Mouse (Mus musculus): Measurements from ENCODE around the gene Grpr. TPM values are rescaled to one million over a fixed set of nuclear protein-coding genes. Genes with fewer than 3 reads are reported as not detected.
A peak's percentile ranks its signal among the peaks of the same experiment; 100 is the strongest.

Gene Grpr
- 1 to 10 TPM; 1.7 to 1.8 TPM for total RNA-seq (2021)

DNA sequence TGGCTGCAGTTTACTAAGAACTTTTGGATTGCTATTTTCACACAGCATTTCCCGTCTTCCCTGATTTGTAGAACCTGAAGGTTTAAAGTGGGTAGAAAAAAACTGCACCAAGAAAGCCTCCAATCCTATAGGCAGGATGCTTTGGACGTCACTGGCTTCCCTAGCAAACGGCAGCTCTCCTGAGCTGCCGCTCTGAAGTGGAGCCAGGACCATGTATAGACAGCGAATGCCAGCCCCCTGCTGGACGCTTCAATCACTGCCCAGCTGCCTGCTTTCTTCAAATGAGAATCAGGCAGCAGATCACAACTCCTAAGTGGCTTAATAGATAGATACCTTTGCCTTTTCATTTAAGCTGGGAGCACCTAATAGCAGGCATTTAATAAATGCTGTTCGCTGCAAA, at the start of gene Grpr:
Grpr (minus strand) TSS at position 12 of the 400 bp plus-strand sequence.
- intact Hi-C loops (cut with DNase I), result no loop called here
- DNase-seq (ENCODE audit: low spot score in 2 of 2), result peak; percentile 35 to 66

DNA sequence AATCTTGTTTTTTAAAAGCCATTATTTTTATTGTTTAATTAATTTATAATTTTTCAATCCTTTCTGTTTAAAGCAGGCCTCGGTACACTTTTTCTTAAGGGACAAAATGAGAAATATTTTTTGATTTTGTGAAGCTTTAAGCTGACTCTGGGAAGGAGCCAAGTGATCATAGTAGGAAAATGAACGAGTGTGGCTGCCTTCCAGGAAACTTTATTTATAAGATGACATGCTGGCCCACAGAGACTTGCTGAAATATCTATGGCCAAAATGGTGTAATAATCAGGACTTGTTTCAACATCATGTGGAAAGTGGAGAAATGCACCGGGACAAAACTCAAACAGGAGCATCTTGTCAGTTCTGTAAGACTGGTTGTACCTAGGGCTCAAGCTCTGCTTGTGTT, 11.0 kb upstream of the Grpr start:
- DNase-seq (ENCODE audit: low spot score in 2 of 2), result no peak
- intact Hi-C loops (cut with DNase I), result no loop called here

GRCm38 (mm10) chrX:163547042-163547441, 2.4 kb downstream of the Grpr start:
- DNase-seq (ENCODE audit: low spot score in 2 of 2), result no peak
- intact Hi-C loops (cut with DNase I), result no loop called here

DNA sequence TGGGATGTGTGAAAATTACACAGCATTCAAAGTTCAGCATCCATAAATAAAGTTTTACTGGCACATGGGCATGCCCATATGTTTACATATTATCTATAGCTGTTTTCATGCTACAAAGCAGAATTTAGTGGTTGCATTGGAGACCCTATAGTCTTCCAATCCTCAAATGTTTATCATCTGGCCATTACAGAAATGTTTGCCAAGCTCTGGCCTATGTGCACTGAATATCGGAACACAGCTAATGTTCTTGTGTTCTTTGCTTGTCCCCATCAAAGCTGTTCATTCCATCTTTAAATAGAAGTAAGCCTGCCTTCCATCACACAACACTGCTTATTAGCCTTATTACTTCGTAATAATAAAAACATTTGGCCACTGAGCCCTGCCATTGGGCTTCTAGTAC, 16.6 kb downstream of the Grpr start:
- intact Hi-C loops (cut with DNase I), result no loop called here
- no peak for DNase-seq (ENCODE audit: low spot score in 2 of 2)

DNA sequence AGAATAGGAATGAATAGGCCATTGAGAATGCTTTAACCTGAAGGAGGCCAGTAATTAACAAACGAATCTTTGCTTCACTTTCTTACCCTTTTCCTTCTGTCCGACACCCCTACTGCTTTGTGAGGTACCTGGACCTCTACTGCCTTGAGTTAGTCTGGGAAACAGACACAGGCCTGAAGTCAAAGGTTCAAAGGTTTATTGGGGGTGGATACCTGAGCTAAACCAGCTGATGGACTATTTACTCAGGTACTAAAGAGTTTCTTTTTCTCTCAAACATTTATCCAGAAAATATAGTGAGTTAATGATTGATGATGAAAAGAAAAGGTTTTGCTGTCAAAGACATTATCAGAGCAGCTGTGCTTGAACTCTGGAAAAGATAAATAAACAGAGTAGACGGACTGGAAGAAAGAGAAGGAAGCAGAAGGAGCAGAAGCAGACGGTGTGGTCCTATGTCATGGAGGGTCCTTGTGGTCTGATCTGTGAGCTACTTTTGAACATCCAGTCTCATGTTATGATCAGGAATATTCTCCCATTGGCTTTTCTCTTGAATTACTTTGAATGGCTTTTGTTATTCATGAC, 30.4 kb downstream of the Grpr start:
- DNase-seq (ENCODE audit: low spot score in 2 of 2), result no peak
- intact Hi-C loops (cut with DNase I), result no loop called here

- intact Hi-C loops (cut with DNase I), result no loop called here
- no peak for DNase-seq (ENCODE audit: low spot score in 2 of 2)
Observed at GRCm38 (mm10) chrX:163511766-163512165, 37.7 kb downstream of the Grpr start.

GRCm38 (mm10) chrX:163502088-163502487, 47.4 kb downstream of the Grpr start:
- intact Hi-C loops (cut with DNase I), result no loop called here

More at GRCm38 (mm10) chrX:163502088-163502487, 47.4 kb downstream of the Grpr start:
- no peak for DNase-seq (ENCODE audit: low spot score in 2 of 2)

Other genes with a start within 250 kb of the Grpr start
- gene Rnf138rt1, start 211.7 kb upstream of the Grpr start, total RNA-seq (2021), result under 1 TPM; 0.64 to 0.71 TPM